Comparison of ENCODE assay signal across 8 mouse cellular contexts in the genomic region with DNA sequence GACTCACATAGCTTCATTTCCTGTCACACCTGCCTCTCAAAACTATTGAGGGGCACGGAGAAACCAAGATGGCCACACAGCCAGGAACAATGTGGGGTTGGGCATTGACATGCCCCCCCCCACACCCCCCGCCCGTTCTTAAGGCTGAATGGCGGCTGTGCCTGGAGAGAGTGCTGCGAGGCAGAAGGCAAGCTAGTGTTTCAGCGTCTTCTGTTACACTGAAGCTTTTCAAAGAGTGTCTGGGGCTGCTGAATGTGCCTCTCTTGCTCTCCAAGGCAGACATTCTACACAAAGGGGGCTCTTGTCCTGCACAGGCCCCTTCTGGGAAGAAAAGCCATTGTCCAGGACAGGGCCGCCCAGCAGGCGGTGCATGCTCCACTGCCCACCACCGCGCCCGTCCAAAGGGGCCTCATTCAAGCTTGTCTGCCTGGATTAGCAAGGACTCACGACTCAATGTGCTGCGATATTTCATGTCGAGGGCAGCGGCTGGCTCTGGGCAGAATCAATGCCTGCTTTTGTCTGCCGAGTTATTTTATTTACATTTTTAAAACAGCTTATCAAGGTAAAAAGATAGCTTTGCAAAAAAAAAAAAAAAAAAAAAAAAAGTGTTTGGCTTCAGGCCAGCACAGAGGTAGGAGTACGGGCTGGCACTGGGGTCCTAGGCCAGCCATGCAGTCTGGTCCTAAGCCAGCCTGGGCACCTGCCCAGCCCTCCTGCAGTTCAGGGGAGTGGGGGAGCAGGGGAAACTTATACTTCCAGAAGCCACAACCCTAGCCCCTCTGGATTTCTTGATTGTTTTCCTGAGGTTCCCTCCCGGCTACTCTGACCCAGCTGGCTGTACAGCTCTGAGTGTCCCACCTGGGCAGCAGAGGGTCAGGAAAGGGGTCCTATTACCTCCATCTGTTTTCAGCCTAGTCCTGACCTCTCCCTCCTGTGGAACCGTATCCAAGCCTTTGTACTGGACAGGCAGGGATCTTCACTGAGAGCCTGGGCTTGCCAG. TPM values are rescaled to one million over a fixed set of nuclear protein-coding genes. Genes with fewer than 3 reads are reported as not detected.
DNase-seq lines count a peak whose midpoint lies in the region; ATAC-seq and TF ChIP-seq lines count a peak whose summit lies in the region.

No protein-coding gene starts in this region.

- H3K4me1 ChIP-seq in heart, embryonic 11.5 days (ENCODE audit: control insufficient read depth, insufficient read depth, low read length): peaks cover 13% of the 10 kb centered on the region
- H3K4me1 ChIP-seq in forebrain, postnatal 0 days (ENCODE audit: insufficient read depth): no peaks in the 10 kb centered on the region
- H3K4me1 ChIP-seq in limb, embryonic 12.5 days (replicated peaks): peaks cover 21% of the 10 kb centered on the region
- H3K4me1 ChIP-seq in stomach, embryonic 14.5 days (ENCODE audit: control insufficient read depth, insufficient read depth, low read length): peaks cover 14% of the 10 kb centered on the region

- peak overlapping the region; percentile 54 for H3K27ac ChIP-seq in heart, embryonic 11.5 days (ENCODE audit: low read depth, low read length)
- peak overlapping the region; percentile 47 for H3K27ac ChIP-seq in forebrain, postnatal 0 days (ENCODE audit: low read depth, low read length)
- peak overlapping the region; percentile 83 for H3K27ac ChIP-seq in limb, embryonic 12.5 days
- H3K27ac ChIP-seq in stomach, embryonic 14.5 days (ENCODE audit: low read length): peak overlapping the region; percentile 68

- H3K9ac ChIP-seq in heart, embryonic 11.5 days (ENCODE audit: low read depth, low read length): no peak overlapping the region
- H3K9ac ChIP-seq in forebrain, postnatal 0 days: no peak overlapping the region
- no peak overlapping the region for H3K9ac ChIP-seq in limb, embryonic 12.5 days (replicated peaks)
- H3K9ac ChIP-seq in stomach, embryonic 14.5 days (replicated peaks; ENCODE audit: low read depth, low read length): no peak overlapping the region

- 60% methylated on average over 19 of the region's 19 CpGs for WGBS in heart, embryonic 11.5 days (ENCODE audit: insufficient replicate concordance)
- 3% methylated on average over 19 of the region's 19 CpGs for WGBS in forebrain, postnatal 0 days
- 59% methylated on average over 19 of the region's 19 CpGs for WGBS in limb, embryonic 12.5 days
- 43% methylated on average over 19 of the region's 19 CpGs for WGBS in stomach, embryonic 14.5 days

- H3K4me3 ChIP-seq in heart, embryonic 11.5 days (ENCODE audit: low read depth, low read length): no peak overlapping the region
- H3K4me3 ChIP-seq in forebrain, postnatal 0 days (ENCODE audit: low read depth, low read length): no peak overlapping the region
- no peak overlapping the region for H3K4me3 ChIP-seq in limb, embryonic 12.5 days (replicated peaks)
- no peak overlapping the region for H3K4me3 ChIP-seq in stomach, embryonic 14.5 days (ENCODE audit: low read depth, low read length)

- no peak for DNase-seq in heart, postnatal 36 days
- peak; percentile 97 for DNase-seq in brain, embryonic 14.5 days (ENCODE audit: low read depth)
- peak; percentile 71 for DNase-seq in forebrain, postnatal 0 days
- DNase-seq in gastrocnemius, postnatal 36 days: no peak

- no peak for TF ChIP-seq POLR2A in brain, embryonic 14.5 days (IDR thresholded peaks at IDR 0.05; ENCODE audit: borderline replicate concordance, extremely low read depth, insufficient read depth, insufficient read length, poor library complexity, severe bottlenecking)

- TF ChIP-seq CTCF in brain, embryonic 14.5 days (IDR thresholded peaks at IDR 0.05; ENCODE audit: borderline replicate concordance, extremely low read depth, insufficient read depth, insufficient read length): 0 out of 2 replicates have a peak, but pooled peaks have one; percentile 14
- TF ChIP-seq CTCF in forebrain, postnatal 0 days (IDR thresholded peaks at IDR 0.05; ENCODE audit: low read depth): peak; percentile 26; the same call in 1 of the 2 replicates

- intact Hi-C loops in heart, postnatal 36 days (cut with DNase I): loop anchor here (1.0 to 5.0 kb wide), 4 partner anchors 31 to 166 kb away; no protein-coding TSS in a partner anchor
- intact Hi-C loops in gastrocnemius, postnatal 36 days (cut with DNase I): loop anchor here (2.0 kb wide), 1 partner anchor 30 kb away; no protein-coding TSS in a partner anchor

- ATAC-seq in heart, embryonic 11.5 days (replicated peaks; ENCODE audit: insufficient number of reproducible peaks, low FRiP score, low TSS enrichment): no peak
- peak; percentile 91 for ATAC-seq in forebrain, postnatal 0 days
- ATAC-seq in limb, embryonic 12.5 days (ENCODE audit: insufficient number of reproducible peaks, insufficient read depth, low FRiP score, low TSS enrichment, low read depth): peak; percentile 65; the same call in 1 of the 2 replicates
- peak; percentile 76 for ATAC-seq in stomach, embryonic 14.5 days (ENCODE audit: insufficient number of reproducible peaks, insufficient read depth, low FRiP score, low read depth)
- ATAC-seq in inflammation-experienced regulatory T-cells, adult 6 months: no peak

- H3K4me2 ChIP-seq in heart, embryonic 11.5 days: no peak overlapping the region
- H3K4me2 ChIP-seq in forebrain, postnatal 0 days (ENCODE audit: low read depth): no peak overlapping the region
- no peak overlapping the region for H3K4me2 ChIP-seq in limb, embryonic 12.5 days
- H3K4me2 ChIP-seq in stomach, embryonic 14.5 days (replicated peaks; ENCODE audit: low read depth, low read length): no peak overlapping the region

- no peaks in the 10 kb centered on the region for H3K27me3 ChIP-seq in heart, embryonic 11.5 days (ENCODE audit: control insufficient read depth, insufficient read depth, low read length)
- no peaks in the 10 kb centered on the region for H3K27me3 ChIP-seq in forebrain, postnatal 0 days (ENCODE audit: insufficient read depth, low read length)
- 0 out of 2 replicates have a peak, but pooled peaks cover 4% of the 10 kb centered on the region for H3K27me3 ChIP-seq in limb, embryonic 12.5 days
- no peaks in the 10 kb centered on the region for H3K27me3 ChIP-seq in stomach, embryonic 14.5 days (ENCODE audit: control insufficient read depth, insufficient read depth, low read length)

- no peaks in the 10 kb centered on the region for H3K9me3 ChIP-seq in heart, embryonic 11.5 days (replicated peaks; ENCODE audit: control insufficient read depth, low read length)
- no peaks in the 10 kb centered on the region for H3K9me3 ChIP-seq in forebrain, postnatal 0 days (ENCODE audit: low read length)
- H3K9me3 ChIP-seq in limb, embryonic 12.5 days: no peaks in the 10 kb centered on the region
- no peaks in the 10 kb centered on the region for H3K9me3 ChIP-seq in stomach, embryonic 14.5 days (ENCODE audit: control insufficient read depth, low read depth, low read length)

- H3K36me3 ChIP-seq in heart, embryonic 11.5 days (ENCODE audit: control insufficient read depth, insufficient read depth, low read length): no peaks in the 10 kb centered on the region
- H3K36me3 ChIP-seq in forebrain, postnatal 0 days (ENCODE audit: insufficient read depth): no peaks in the 10 kb centered on the region
- no peaks in the 10 kb centered on the region for H3K36me3 ChIP-seq in limb, embryonic 12.5 days
- H3K36me3 ChIP-seq in stomach, embryonic 14.5 days (ENCODE audit: control insufficient read depth, insufficient read depth, low read length): no peaks in the 10 kb centered on the region

RNA-seq across cellular contexts. Expression of a gene that starts 31.4 kb away (rescaled TPM):
- polyA plus RNA-seq in heart, embryonic 11.5 days (2014; fragmentation: Nextera tagmentation; extraction: Ambion mirVana): 0.10 TPM in 1 of 2 replicates, not detected in the other
- not detected for total RNA-seq in heart, postnatal 36 days (2021)
- polyA plus RNA-seq in brain, embryonic 14.5 days (2012; rRNA removed): 0.04 TPM in 2 replicates
- not detected in 2 replicates for total RNA-seq in forebrain, postnatal 0 days (2014; rRNA removed)
- not detected in 2 replicates for polyA plus RNA-seq in forebrain, postnatal 0 days (2015; fragmentation: Nextera tagmentation; extraction: Ambion mirVana)
- polyA plus RNA-seq in limb, embryonic 12.5 days (2016; fragmentation: Nextera tagmentation; extraction: Ambion mirVana): 0.13 TPM in 1 of 2 replicates, not detected in the other
- 2.3 and 5.0 TPM in 2 replicates for polyA plus RNA-seq in stomach, embryonic 14.5 days (2014; fragmentation: Nextera tagmentation; extraction: Ambion mirVana)
- total RNA-seq in gastrocnemius, postnatal 36 days (2021): not detected
- 1 to 10 TPM in 2 of 3 experiments, under 1 TPM in 1; 0.68 to 4.2 (median 4.2) TPM for polyA plus RNA-seq in inflammation-experienced regulatory T-cells, adult 6 months (2017; shearing (Covaris generic))

RNA-seq across cellular contexts. Expression of a gene that starts 46.2 kb away (rescaled TPM):
- not detected in 2 replicates for polyA plus RNA-seq in heart, embryonic 11.5 days (2014; fragmentation: Nextera tagmentation; extraction: Ambion mirVana)
- not detected for total RNA-seq in heart, postnatal 36 days (2021)
- 0.11 and 0.18 TPM in 2 replicates for polyA plus RNA-seq in brain, embryonic 14.5 days (2012; rRNA removed)
- not detected in 2 replicates for total RNA-seq in forebrain, postnatal 0 days (2014; rRNA removed)
- not detected in 2 replicates for polyA plus RNA-seq in forebrain, postnatal 0 days (2015; fragmentation: Nextera tagmentation; extraction: Ambion mirVana)
- not detected in 2 replicates for polyA plus RNA-seq in limb, embryonic 12.5 days (2016; fragmentation: Nextera tagmentation; extraction: Ambion mirVana)
- 0.26 and 0.53 TPM in 2 replicates for polyA plus RNA-seq in stomach, embryonic 14.5 days (2014; fragmentation: Nextera tagmentation; extraction: Ambion mirVana)
- total RNA-seq in gastrocnemius, postnatal 36 days (2021): under 1 TPM in 1 of 2 experiments, not detected in 1; 0.23 TPM
- under 1 TPM in 1 of 3 experiments, not detected in 2; 0.90 TPM for polyA plus RNA-seq in inflammation-experienced regulatory T-cells, adult 6 months (2017; shearing (Covaris generic))

RNA-seq across cellular contexts. Expression of a gene that starts 54.2 kb away (rescaled TPM):
- 4.5 and 4.8 TPM in 2 replicates for polyA plus RNA-seq in heart, embryonic 11.5 days (2014; fragmentation: Nextera tagmentation; extraction: Ambion mirVana)
- 10 to 100 TPM in 1 of 2 experiments, 1 to 10 TPM in 1; 9.7 to 12.0 TPM for total RNA-seq in heart, postnatal 36 days (2021)
- polyA plus RNA-seq in brain, embryonic 14.5 days (2012; rRNA removed): 50.0 and 58.5 TPM in 2 replicates
- total RNA-seq in forebrain, postnatal 0 days (2014; rRNA removed): 38.2 and 40.0 TPM in 2 replicates
- polyA plus RNA-seq in forebrain, postnatal 0 days (2015; fragmentation: Nextera tagmentation; extraction: Ambion mirVana): 17.0 and 17.8 TPM in 2 replicates
- 20.6 and 23.1 TPM in 2 replicates for polyA plus RNA-seq in limb, embryonic 12.5 days (2016; fragmentation: Nextera tagmentation; extraction: Ambion mirVana)
- polyA plus RNA-seq in stomach, embryonic 14.5 days (2014; fragmentation: Nextera tagmentation; extraction: Ambion mirVana): 8.0 and 8.9 TPM in 2 replicates
- total RNA-seq in gastrocnemius, postnatal 36 days (2021): 1 to 10 TPM; 5.9 to 6.7 TPM
- 1 to 10 TPM in 1 of 3 experiments, under 1 TPM in 2; 0.54 to 1.2 (median 0.59) TPM for polyA plus RNA-seq in inflammation-experienced regulatory T-cells, adult 6 months (2017; shearing (Covaris generic))

Comparison
In these comparisons a context has a peak if more than half of its experiments do, and no peak if none do; other contexts are left out.
1. ATAC-seq: peak in forebrain, postnatal 0 days (single experiment), limb, embryonic 12.5 days (single experiment) and stomach, embryonic 14.5 days (single experiment); none in heart, embryonic 11.5 days (single experiment) and inflammation-experienced regulatory T-cells, adult 6 months (single experiment).
2. DNase-seq: peak in brain, embryonic 14.5 days (single experiment) and forebrain, postnatal 0 days (single experiment); none in heart, postnatal 36 days (0 of 2) and gastrocnemius, postnatal 36 days (0 of 2).
3. Peak in every context shown above with its lines, with median percentiles within 50 percentile points of each other: H3K27ac ChIP-seq.